Mouse (Mus musculus) brain, embryonic 14.5 days (tissue): Measurements from ENCODE around the gene Itpr2.

Experiments used
- CTCF ChIP-seq: fragments of 200-500 bp; IDR thresholded peaks from 2 replicates; pipeline ENCODE4 v1.5.1; 2012; ENCODE audit warnings: inconsistent platforms, mild to moderate bottlenecking, moderate library complexity, borderline replicate concordance; ENCODE audit not compliant: insufficient read depth, insufficient read length; ENCODE audit errors: extremely low read depth
- POLR2A ChIP-seq: fragments of 200-500 bp; IDR thresholded peaks from 2 replicates; pipeline ENCODE4 v1.6.1; 2012; ENCODE audit warnings: mild to moderate bottlenecking, inconsistent platforms, borderline replicate concordance; ENCODE audit not compliant: poor library complexity, insufficient read depth, insufficient read length, severe bottlenecking; ENCODE audit errors: extremely low read depth

GRCm38 (mm10) chr6:146114731-146115302 is 387.2 kb downstream of the Itpr2 start:
- no peak for TF ChIP-seq CTCF
- TF ChIP-seq POLR2A, result no peak
